Mouse (Mus musculus) forebrain, embryonic 10.5 days (tissue): ENCODE measurements around the gene Slc35b1. TPM values are rescaled to one million over a fixed set of nuclear protein-coding genes. Genes with fewer than 3 reads are reported as not detected.
A peak's percentile ranks its signal among the peaks of the same experiment; 100 is the strongest.

Source experiments
- DNase-seq: peaks from one replicate; pipeline ENCODE4 v3.0.0-alpha.2; 2017; ENCODE audit warnings: low spot score; ENCODE audit errors: extremely low spot score
- H3K27ac ChIP-seq: fragments of 300-500 bp; sonication (generic); 2 replicates; pipeline ENCODE4 v1.5.1; 2016; ENCODE audit warnings: mild to moderate bottlenecking
- H3K27me3 ChIP-seq: fragments of 300-500 bp; sonication (generic); 2 replicates; pipeline ENCODE4 v1.6.1; 2016; ENCODE audit warnings: mild to moderate bottlenecking; ENCODE audit not compliant: poor library complexity, severe bottlenecking
- H3K36me3 ChIP-seq: fragments of 300-500 bp; sonication (generic); replicated peaks from 2 replicates; pipeline ENCODE4 v1.6.1; 2016; ENCODE audit warnings: mild to moderate bottlenecking, moderate library complexity
- H3K4me1 ChIP-seq: fragments of 300-500 bp; sonication (generic); 2 replicates; pipeline ENCODE4 v1.6.1; 2016
- H3K4me3 ChIP-seq: fragments of 300-500 bp; sonication (generic); 2 replicates; pipeline ENCODE4 v1.5.1; 2016; ENCODE audit warnings: mild to moderate bottlenecking, moderate library complexity
- H3K9me3 ChIP-seq: fragments of 300-500 bp; sonication (generic); 2 replicates; pipeline ENCODE4 v1.6.1; 2016; ENCODE audit warnings: mild to moderate bottlenecking, moderate library complexity
- WGBS: fragments of 180-500 bp; shearing (Covaris S2); methylation state at CpG from one replicate; pipeline ENCODE4 v1.1.7; 2016; 5-methylcytosine and 5-hydroxymethylcytosine counted together
- polyA plus RNA-seq: library from polyadenylated mRNA; unstranded; fragments of >200 nt; fragmentation: Nextera tagmentation; extraction: Ambion mirVana; gene quantifications from 2 replicates; pipeline ENCODE4 v1.2.1, GENCODE M21; 2016

Gene Slc35b1
- polyA plus RNA-seq, 1 experiment from 2014 or later = 118 TPM

GRCm38 (mm10) chr11:95353226-95353625 lies 31.3 kb upstream of the Slc35b1 start:
- Histone ChIP-seq H3K27ac (no peak overlapping the region), H3K27me3 (no peaks in the 10 kb centered on the region), H3K4me3 (no peak overlapping the region), H3K36me3 (peaks cover 6% of the 10 kb centered on the region; the same call in 1 of the 2 replicates), H3K9me3 (no peaks in the 10 kb centered on the region), H3K4me1 (peaks cover 3% of the 10 kb centered on the region; the same call in 1 of the 2 replicates)
- no peak for DNase-seq
- 91% methylated on average over 9 of the region's 9 CpGs for WGBS

GRCm38 (mm10) chr11:95354228-95354944 lies 30.1 kb upstream of the Slc35b1 start:
- Histone ChIP-seq H3K9me3 (no peaks in the 10 kb centered on the region), H3K4me3 (no peak overlapping the region), H3K4me1 (peaks cover 3% of the 10 kb centered on the region; the same call in 1 of the 2 replicates), H3K27me3 (no peaks in the 10 kb centered on the region), H3K27ac (no peak overlapping the region), H3K36me3 (no peaks in the 10 kb centered on the region; the same call in 1 of the 2 replicates)
- WGBS = 92% methylated on average over 14 of the region's 14 CpGs
- DNase-seq = no peak

- H3K27ac ChIP-seq = peak overlapping the region; percentile 20; the same call in 1 of the 2 replicates
- no peaks in the 10 kb centered on the region for H3K9me3 ChIP-seq
- WGBS = 91% methylated on average over 12 of the region's 12 CpGs
Measured at GRCm38 (mm10) chr11:95354945-95355660, 29.4 kb upstream of the Slc35b1 start.

GRCm38 (mm10) chr11:95355661-95356011 lies 28.9 kb upstream of the Slc35b1 start:
- WGBS = 98% methylated on average over 5 of the region's 5 CpGs
- DNase-seq = no peak
- H3K4me1 ChIP-seq = no peaks in the 10 kb centered on the region; the same call in 1 of the 2 replicates
- no peaks in the 10 kb centered on the region for H3K27me3 ChIP-seq
- peak overlapping the region; percentile 20; the same call in 1 of the 2 replicates for H3K27ac ChIP-seq
- no peaks in the 10 kb centered on the region; the same call in 1 of the 2 replicates for H3K36me3 ChIP-seq
- H3K9me3 ChIP-seq = no peaks in the 10 kb centered on the region
- H3K4me3 ChIP-seq = no peak overlapping the region

More at GRCm38 (mm10) chr11:95354945-95355660, 29.4 kb upstream of the Slc35b1 start:
- Histone ChIP-seq H3K4me1 (no peaks in the 10 kb centered on the region; the same call in 1 of the 2 replicates), H3K27me3 (no peaks in the 10 kb centered on the region), H3K4me3 (no peak overlapping the region), H3K36me3 (no peaks in the 10 kb centered on the region; the same call in 1 of the 2 replicates)
- DNase-seq = no peak

GRCm38 (mm10) chr11:95356039-95356438 lies 28.5 kb upstream of the Slc35b1 start:
- no peak for DNase-seq
- H3K36me3 ChIP-seq = no peaks in the 10 kb centered on the region; the same call in 1 of the 2 replicates
- H3K4me3 ChIP-seq = no peak overlapping the region
- H3K9me3 ChIP-seq = no peaks in the 10 kb centered on the region
- no peaks in the 10 kb centered on the region for H3K27me3 ChIP-seq
- no peaks in the 10 kb centered on the region; the same call in 1 of the 2 replicates for H3K4me1 ChIP-seq
- WGBS = 93% methylated on average over 7 of the region's 7 CpGs
- H3K27ac ChIP-seq = peak overlapping the region; percentile 53

GRCm38 (mm10) chr11:95356469-95357273 lies 27.8 kb upstream of the Slc35b1 start:
- DNase-seq = no peak
- Histone ChIP-seq H3K9me3 (no peaks in the 10 kb centered on the region), H3K36me3 (no peaks in the 10 kb centered on the region; the same call in 1 of the 2 replicates), H3K27me3 (no peaks in the 10 kb centered on the region), H3K4me3 (no peak overlapping the region), H3K4me1 (no peaks in the 10 kb centered on the region; the same call in 1 of the 2 replicates), H3K27ac (peak overlapping the region; percentile 71)
- 90% methylated on average over 17 of the region's 17 CpGs for WGBS

- H3K27ac ChIP-seq = no peak overlapping the region
Measured at GRCm38 (mm10) chr11:95358263-95358662, 26.2 kb upstream of the Slc35b1 start.

GRCm38 (mm10) chr11:95364388-95364787 lies 20.1 kb upstream of the Slc35b1 start:
- DNase-seq = no peak
- no peaks in the 10 kb centered on the region; the same call in 1 of the 2 replicates for H3K4me1 ChIP-seq
- WGBS = 90% methylated on average over 5 of the region's 5 CpGs
- no peaks in the 10 kb centered on the region for H3K9me3 ChIP-seq
- H3K36me3 ChIP-seq = 0 out of 2 replicates have a peak, but pooled peaks cover 4% of the 10 kb centered on the region
- no peak overlapping the region for H3K27ac ChIP-seq
- no peaks in the 10 kb centered on the region for H3K27me3 ChIP-seq
- H3K4me3 ChIP-seq = no peak overlapping the region

More at GRCm38 (mm10) chr11:95358263-95358662, 26.2 kb upstream of the Slc35b1 start:
- H3K9me3 ChIP-seq = no peaks in the 10 kb centered on the region
- 69% methylated on average over 3 of the region's 3 CpGs for WGBS
- H3K27me3 ChIP-seq = no peaks in the 10 kb centered on the region
- no peak overlapping the region for H3K4me3 ChIP-seq
- no peak for DNase-seq
- no peaks in the 10 kb centered on the region; the same call in 1 of the 2 replicates for H3K36me3 ChIP-seq
- no peaks in the 10 kb centered on the region; the same call in 1 of the 2 replicates for H3K4me1 ChIP-seq

GRCm38 (mm10) chr11:95365596-95365995 lies 18.9 kb upstream of the Slc35b1 start:
- no peak for DNase-seq
- H3K27ac ChIP-seq = no peak overlapping the region
- H3K36me3 ChIP-seq = peaks cover 4% of the 10 kb centered on the region; the same call in 1 of the 2 replicates
- H3K4me3 ChIP-seq = no peak overlapping the region
- H3K9me3 ChIP-seq = no peaks in the 10 kb centered on the region
- WGBS = 91% methylated on average over 10 of the region's 10 CpGs
- H3K4me1 ChIP-seq = no peaks in the 10 kb centered on the region
- H3K27me3 ChIP-seq = no peaks in the 10 kb centered on the region

GRCm38 (mm10) chr11:95366280-95366897 lies 18.1 kb upstream of the Slc35b1 start:
- WGBS = 91% methylated on average over 6 of the region's 6 CpGs
- no peaks in the 10 kb centered on the region for H3K9me3 ChIP-seq
- no peak for DNase-seq
- H3K36me3 ChIP-seq = peaks cover 4% of the 10 kb centered on the region; the same call in 1 of the 2 replicates
- no peak overlapping the region for H3K27ac ChIP-seq
- H3K4me1 ChIP-seq = no peaks in the 10 kb centered on the region
- H3K4me3 ChIP-seq = no peak overlapping the region
- no peaks in the 10 kb centered on the region for H3K27me3 ChIP-seq

- H3K27ac ChIP-seq = no peak overlapping the region
- 88% methylated on average over 8 of the region's 8 CpGs for WGBS
Measured at GRCm38 (mm10) chr11:95367011-95367735, 17.3 kb upstream of the Slc35b1 start.

More at GRCm38 (mm10) chr11:95367011-95367735, 17.3 kb upstream of the Slc35b1 start:
- peaks cover 9% of the 10 kb centered on the region for H3K36me3 ChIP-seq
- no peaks in the 10 kb centered on the region for H3K27me3 ChIP-seq
- H3K4me1 ChIP-seq = 0 out of 2 replicates have a peak, but pooled peaks cover 4% of the 10 kb centered on the region
- DNase-seq = no peak
- no peaks in the 10 kb centered on the region for H3K9me3 ChIP-seq
- no peak overlapping the region for H3K4me3 ChIP-seq
